Mouse (Mus musculus): ENCODE results near the gene Enthd1.

DNA sequence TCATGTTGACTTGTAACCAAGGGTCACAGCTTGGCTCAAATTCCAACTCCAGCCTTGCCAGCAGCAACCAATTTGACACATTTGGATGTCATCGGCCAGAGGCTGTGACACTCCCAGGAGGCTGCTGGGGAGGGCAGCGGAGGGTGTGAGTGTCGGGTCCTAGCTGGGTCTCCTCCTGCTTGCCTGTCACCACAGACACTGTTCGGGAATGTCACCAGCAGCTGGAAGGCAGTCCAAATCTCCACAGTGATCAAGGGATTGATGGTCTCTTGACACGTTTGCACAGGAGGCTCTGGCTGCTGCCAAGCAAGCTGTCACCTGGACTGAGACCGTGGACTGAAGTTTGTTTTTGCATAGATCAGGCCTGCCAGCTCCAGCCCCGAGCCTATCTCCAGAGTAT is 154.3 kb downstream of the Enthd1 start:
- TF ChIP-seq GATA1 (IDR thresholded peaks at IDR 0.05; ENCODE audit: low read length) (no peak), TAL1 (IDR thresholded peaks at IDR 0.05; ENCODE audit: low read length) (no peak)

Data from erythroblast, embryonic 14.5 days (primary cell).